Mouse (Mus musculus) cortical plate, adult 2 months (tissue): ENCODE results near the gene Usp51.
"Not testable (repeated sequence)": the region's sequence is repeated elsewhere in the genome, so short reads cannot be mapped to it uniquely, and the experiment has no call there.

Experiments used
- CTCF ChIP-seq: fragments of 200-500 bp; IDR thresholded peaks from 2 replicates; pipeline ENCODE4 v1.5.1; 2011; ENCODE audit warnings: mild to moderate bottlenecking, control low read depth, low read length; ENCODE audit not compliant: insufficient read depth; ENCODE audit errors: extremely low read depth
- POLR2A ChIP-seq: fragments of 200-500 bp; IDR thresholded peaks from 2 replicates; pipeline ENCODE4 v1.6.1; 2011; ENCODE audit warnings: mild to moderate bottlenecking, low read length, control low read depth; ENCODE audit not compliant: insufficient read depth; ENCODE audit errors: extremely low read depth

DNA sequence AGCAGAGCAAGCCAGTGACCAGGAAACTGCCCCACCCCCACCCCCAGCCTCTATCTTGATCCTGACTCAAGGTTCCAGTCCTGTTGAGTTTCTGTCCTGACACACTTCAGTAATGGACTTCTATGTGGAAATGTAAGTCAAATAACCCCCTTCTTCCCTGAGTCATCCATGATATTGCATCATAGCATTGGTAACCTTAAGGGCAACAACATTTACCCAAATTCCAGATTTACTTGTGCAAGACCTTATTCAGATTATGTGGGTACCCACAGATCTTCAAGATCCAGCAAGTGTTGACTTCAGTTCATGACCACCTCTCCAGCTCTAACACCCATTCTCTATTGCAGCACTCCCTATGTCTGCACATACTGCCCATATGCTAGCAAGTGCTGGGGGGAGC is 25.3 kb downstream of the Usp51 start:
- not testable (repeated sequence) for TF ChIP-seq POLR2A, CTCF
